Mouse (Mus musculus) spleen, adult 2 months (tissue): ENCODE measurements around the gene Pitpnc1.

ENCODE experiments used
- CTCF ChIP-seq: fragments of 200-500 bp; IDR thresholded peaks from 2 replicates; pipeline ENCODE4 v1.5.1; 2011; ENCODE audit warnings: mild to moderate bottlenecking, inconsistent platforms; ENCODE audit not compliant: insufficient read depth, insufficient read length, insufficient replicate concordance; ENCODE audit errors: extremely low read depth
- POLR2A ChIP-seq: fragments of 200-500 bp; IDR thresholded peaks from 2 replicates; pipeline ENCODE4 v1.6.1; 2011; ENCODE audit warnings: low read depth, low read length, inconsistent platforms

GRCm38 (mm10) chr11:107509631-107510338, 39.3 kb upstream of the Pitpnc1 start:
- TF ChIP-seq CTCF (no peak), POLR2A (no peak)
